Mouse (Mus musculus) C2C12 (cell line): Measurements from ENCODE around the gene Cebpb. TPM values are rescaled to one million over a fixed set of nuclear protein-coding genes. Genes with fewer than 3 reads are reported as not detected.

Source experiments
- H3K27me3 ChIP-seq: one replicate; pipeline ENCODE4 v1.6.1; 2011; ENCODE audit not compliant: control insufficient read depth, insufficient read depth, insufficient read length
- H3K36me3 ChIP-seq: one replicate; pipeline ENCODE4 v1.6.1; 2011; ENCODE audit not compliant: control insufficient read depth, insufficient read depth
- H3K4me3 ChIP-seq: one replicate; pipeline ENCODE4 v1.5.1; 2011; ENCODE audit warnings: mild to moderate bottlenecking, control low read depth; ENCODE audit not compliant: poor library complexity, insufficient read depth, severe bottlenecking
- H3K79me2 ChIP-seq: one replicate; pipeline ENCODE4 v1.6.1; 2011; ENCODE audit not compliant: control insufficient read depth, insufficient read depth
- H3K79me3 ChIP-seq: one replicate; pipeline ENCODE4 v1.6.1; 2011; ENCODE audit warnings: low read depth, control low read depth
- H3ac ChIP-seq: one replicate; pipeline ENCODE3; 2011; ENCODE audit warnings: low read depth; ENCODE audit not compliant: control insufficient read depth, insufficient read length
- CEBPB ChIP-seq: IDR thresholded peaks from one replicate; pipeline ENCODE4 v1.6.1; 2011; ENCODE audit warnings: low read depth, mild to moderate bottlenecking, control low read depth, moderate library complexity
- CTCF ChIP-seq: IDR thresholded peaks from one replicate; pipeline ENCODE4 v1.5.1; 2011; ENCODE audit not compliant: control insufficient read depth, insufficient read depth, insufficient read length
- FOSL1 ChIP-seq: IDR thresholded peaks from one replicate; pipeline ENCODE4 v1.8.0; 2011; ENCODE audit warnings: mild to moderate bottlenecking, low read length; ENCODE audit not compliant: poor library complexity, insufficient read depth, severe bottlenecking
- MAX ChIP-seq: IDR thresholded peaks from one replicate; pipeline ENCODE4 v1.6.1; 2011; ENCODE audit warnings: mild to moderate bottlenecking, control low read depth
- MYOD1 ChIP-seq: IDR thresholded peaks from one replicate; pipeline ENCODE4 v1.6.1; 2011; ENCODE audit warnings: low read depth; ENCODE audit not compliant: control insufficient read depth, insufficient read length
- MYOG ChIP-seq: IDR thresholded peaks from one replicate; pipeline ENCODE4 v1.6.1; 2011; ENCODE audit not compliant: control insufficient read depth, insufficient read length; ENCODE audit errors: extremely low read depth
- USF1 ChIP-seq: IDR thresholded peaks from one replicate; pipeline ENCODE4 v1.6.1; 2011; ENCODE audit warnings: low read depth, mild to moderate bottlenecking, control low read depth, moderate library complexity
- polyA plus RNA-seq: library from polyadenylated mRNA; unstranded; fragments of >200 nt; fragmentation: generic; extraction: Trizol; gene quantifications from one replicate; pipeline ENCODE4 v1.2.1, GENCODE M21; 2012; ENCODE audit warnings: missing spikeins

The Cebpb gene
- polyA plus RNA-seq, 1 experiment = 23.8 TPM

- H3ac ChIP-seq = no peak overlapping the region
- peaks cover 25% of the 10 kb centered on the region for H3K79me2 ChIP-seq
- peaks cover 18% of the 10 kb centered on the region for H3K36me3 ChIP-seq
- H3K79me3 ChIP-seq = peaks cover 17% of the 10 kb centered on the region
- TF ChIP-seq CEBPB (no peak), FOSL1 (no peak), USF1 (no peak), CTCF (no peak), MYOD1 (no peak), MAX (no peak), MYOG (no peak)
- H3K27me3 ChIP-seq = no peaks in the 10 kb centered on the region
- no peak overlapping the region for H3K4me3 ChIP-seq
Measured at GRCm38 (mm10) chr2:167696143-167696542, 7.4 kb downstream of the Cebpb start.

GRCm38 (mm10) chr2:167697902-167698301 is 9.2 kb downstream of the Cebpb start:
- no peaks in the 10 kb centered on the region for H3K79me3 ChIP-seq
- H3K79me2 ChIP-seq = peaks cover 7% of the 10 kb centered on the region
- no peak overlapping the region for H3K4me3 ChIP-seq
- H3K36me3 ChIP-seq = peaks cover 3% of the 10 kb centered on the region
- TF ChIP-seq CEBPB (no peak), USF1 (peak; percentile 93), MYOD1 (peak; percentile 69), FOSL1 (no peak), MAX (no peak), CTCF (no peak), MYOG (no peak)
- H3K27me3 ChIP-seq = no peaks in the 10 kb centered on the region
- peak overlapping the region; percentile 23 for H3ac ChIP-seq

DNA sequence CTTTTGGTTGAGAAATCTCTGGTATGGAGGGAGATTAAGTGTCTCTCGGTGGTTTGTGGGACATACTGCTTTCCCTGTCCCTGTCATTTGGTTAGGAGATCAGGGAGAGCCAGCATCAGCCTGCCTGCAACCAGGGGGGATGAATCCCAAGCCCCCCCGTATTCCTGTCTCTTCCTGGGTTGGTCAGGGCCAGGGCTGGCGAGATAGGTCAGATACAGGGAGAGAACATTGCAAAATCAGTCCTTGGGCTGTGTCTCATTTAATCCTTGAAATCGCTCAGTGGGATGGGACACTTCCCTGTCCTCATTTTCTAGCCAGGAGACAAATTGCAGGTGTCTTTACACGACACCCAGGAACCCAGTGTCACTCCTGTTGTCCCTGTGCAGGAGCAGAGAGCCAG is 11.3 kb downstream of the Cebpb start:
- Histone ChIP-seq H3ac (no peak overlapping the region), H3K4me3 (no peak overlapping the region), H3K27me3 (no peaks in the 10 kb centered on the region), H3K79me2 (no peaks in the 10 kb centered on the region), H3K36me3 (peaks cover 3% of the 10 kb centered on the region), H3K79me3 (no peaks in the 10 kb centered on the region)
- TF ChIP-seq MYOG (no peak), CEBPB (no peak)

DNA sequence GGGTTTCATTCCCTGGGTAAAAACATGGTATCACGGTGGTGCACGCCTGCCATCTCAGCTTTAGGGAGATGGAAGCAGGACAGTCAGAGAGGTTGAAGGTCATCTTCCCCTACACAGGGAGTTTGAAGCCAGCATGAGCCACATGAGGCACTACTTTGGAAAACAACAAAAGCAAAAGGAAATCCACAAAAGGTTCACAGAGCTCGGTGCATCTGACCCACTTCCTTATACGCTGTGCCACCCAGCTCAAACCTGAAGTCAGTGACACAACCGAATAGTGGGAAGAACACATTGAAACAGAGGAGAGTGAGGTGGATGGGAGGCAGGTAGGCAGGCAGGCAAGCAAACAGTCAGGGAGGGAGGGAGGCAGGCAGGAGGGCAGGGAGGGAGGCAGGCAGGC is 12.8 kb downstream of the Cebpb start:
- Histone ChIP-seq H3K27me3 (no peaks in the 10 kb centered on the region), H3K79me2 (no peaks in the 10 kb centered on the region)
- TF ChIP-seq FOSL1 (no peak), USF1 (no peak), MAX (no peak), CEBPB (no peak), MYOG (no peak), MYOD1 (no peak), CTCF (no peak)

GRCm38 (mm10) chr2:167702126-167702525 is 13.4 kb downstream of the Cebpb start:
- Histone ChIP-seq H3ac (no peak overlapping the region), H3K36me3 (no peaks in the 10 kb centered on the region), H3K27me3 (no peaks in the 10 kb centered on the region), H3K79me2 (no peaks in the 10 kb centered on the region), H3K4me3 (no peak overlapping the region), H3K79me3 (no peaks in the 10 kb centered on the region)
- TF ChIP-seq USF1 = no peak
- TF ChIP-seq MYOG = no peak
- TF ChIP-seq MAX = no peak

More for the DNA sequence above, 12.8 kb downstream of the Cebpb start:
- H3K79me3 ChIP-seq = no peaks in the 10 kb centered on the region
- H3K4me3 ChIP-seq = no peak overlapping the region
- H3ac ChIP-seq = no peak overlapping the region
- H3K36me3 ChIP-seq = no peaks in the 10 kb centered on the region

GRCm38 (mm10) chr2:167704409-167704808 is 15.7 kb downstream of the Cebpb start:
- Histone ChIP-seq H3ac (no peak overlapping the region), H3K4me3 (no peak overlapping the region), H3K79me2 (no peaks in the 10 kb centered on the region), H3K27me3 (no peaks in the 10 kb centered on the region), H3K36me3 (no peaks in the 10 kb centered on the region), H3K79me3 (no peaks in the 10 kb centered on the region)
- TF ChIP-seq USF1 (no peak), CTCF (no peak), MYOD1 (no peak), MYOG (no peak), MAX (no peak), FOSL1 (no peak), CEBPB (no peak)
